Mouse (Mus musculus) heart, adult 2 months (tissue): ENCODE measurements at regions not wholly inside any gene's neighbourhood (a gene's known extent, or its start where the extent isn't known, plus 50 kb on each side); places are given as distances from the start of the nearest gene placed in this dataset.

Experiments
- DNase-seq, 2 experiments: peaks; one replicate each; pipeline ENCODE4 v3.0.0; 2021
- H3K27ac ChIP-seq: fragments of 200-600 bp; 2 replicates; pipeline ENCODE4 v1.8.1; 2022
- H3K27me3 ChIP-seq: fragments of 200-500 bp; 2 replicates; pipeline ENCODE4 v1.6.1; 2012; ENCODE audit warnings: mild to moderate bottlenecking, low read length, inconsistent platforms, mixed read lengths; ENCODE audit not compliant: control insufficient read depth, insufficient read depth
- H3K36me3 ChIP-seq: fragments of 200-500 bp; 2 replicates; pipeline ENCODE4 v1.6.1; 2012; ENCODE audit warnings: low read length, inconsistent platforms; ENCODE audit not compliant: control insufficient read depth, insufficient read depth
- H3K4me1 ChIP-seq: fragments of 200-500 bp; 2 replicates; pipeline ENCODE4 v1.6.1; 2011; ENCODE audit warnings: low read length; ENCODE audit not compliant: control insufficient read depth, insufficient read depth
- H3K4me3 ChIP-seq: fragments of 200-600 bp; 2 replicates; pipeline ENCODE4 v1.8.1; 2022
- H3K79me2 ChIP-seq: fragments of 200-500 bp; replicated peaks from 2 replicates; pipeline ENCODE4 v1.6.1; 2012; ENCODE audit warnings: mild to moderate bottlenecking, inconsistent platforms, low read length, moderate library complexity, mixed read lengths; ENCODE audit not compliant: control insufficient read depth, insufficient read depth
- H3K9ac ChIP-seq: fragments of 200-500 bp; 2 replicates; pipeline ENCODE4 v1.6.1; 2012; ENCODE audit warnings: low read depth, mild to moderate bottlenecking, control low read depth, inconsistent platforms, low read length, mixed read lengths
- CTCF ChIP-seq: fragments of 200-600 bp; IDR thresholded peaks from 2 replicates; pipeline ENCODE4 v1.8.1; 2022; ENCODE audit warnings: antibody characterized with exemption, mild to moderate bottlenecking, moderate library complexity
- EP300 ChIP-seq: fragments of 200-500 bp; IDR thresholded peaks from 2 replicates; pipeline ENCODE4 v1.6.1; 2011; ENCODE audit warnings: low read depth, low read length, control low read depth; ENCODE audit not compliant: insufficient read depth
- POLR2A ChIP-seq: fragments of 200-500 bp; IDR thresholded peaks from 2 replicates; pipeline ENCODE4 v1.6.1; 2011; ENCODE audit warnings: mild to moderate bottlenecking, low read depth, low read length, control low read depth; ENCODE audit not compliant: insufficient read depth
- WGBS: fragments of 180-500 bp; shearing (Covaris S2); methylation state at CpG from one replicate; pipeline ENCODE4 v1.1.7; 2018; 5-methylcytosine and 5-hydroxymethylcytosine counted together
- intact Hi-C: fragments of 180-260 bp; cut with DNase I; formaldehyde crosslinking; loops from one replicate; pipeline ENCODE4 v1.15.1; 2025

DNA sequence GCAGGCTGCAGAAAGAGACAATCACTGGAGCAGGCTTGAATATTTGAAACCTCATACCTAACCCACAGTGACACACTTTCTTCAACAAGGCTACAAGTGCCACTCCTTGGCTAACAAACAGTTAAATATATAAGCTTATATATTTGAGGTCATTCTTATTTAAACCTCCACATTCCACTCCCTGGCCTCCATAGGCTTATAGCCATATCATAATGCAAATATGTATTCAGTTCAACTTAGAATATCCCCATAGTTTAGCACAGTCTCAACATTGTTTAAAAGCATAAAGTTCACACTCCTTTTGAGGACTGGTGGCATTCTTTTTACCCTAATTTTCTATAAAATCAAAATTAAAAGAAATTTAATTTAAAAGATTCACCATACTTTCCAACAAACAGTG, 390.0 kb upstream of the Mef2c start:
- H3K27ac ChIP-seq, result no peak overlapping the region
- H3K4me3 ChIP-seq, result no peak overlapping the region
- intact Hi-C loops, result no loop called here
- no peaks in the 10 kb centered on the region for H3K4me1 ChIP-seq
- H3K9ac ChIP-seq, result no peak overlapping the region
- H3K36me3 ChIP-seq, result no peaks in the 10 kb centered on the region
- no peak for DNase-seq
- no peaks in the 10 kb centered on the region for H3K27me3 ChIP-seq
- TF ChIP-seq EP300 (no peak), CTCF (no peak), POLR2A (no peak)
- no peaks in the 10 kb centered on the region for H3K79me2 ChIP-seq

- no peaks in the 10 kb centered on the region for H3K27me3 ChIP-seq
- DNase-seq, result no peak
- TF ChIP-seq EP300 (no peak), POLR2A (no peak)
- H3K9ac ChIP-seq, result no peak overlapping the region
- H3K36me3 ChIP-seq, result no peaks in the 10 kb centered on the region
- H3K4me1 ChIP-seq, result no peaks in the 10 kb centered on the region
- no peak overlapping the region for H3K27ac ChIP-seq
- no peaks in the 10 kb centered on the region for H3K79me2 ChIP-seq
- intact Hi-C loops, result no loop called here
- no peak overlapping the region for H3K4me3 ChIP-seq
- WGBS, result 80% methylated on average over 2 of the region's 2 CpGs
Measured at GRCm38 (mm10) chr13:83114401-83114800, 389.4 kb upstream of the Mef2c start.

DNA sequence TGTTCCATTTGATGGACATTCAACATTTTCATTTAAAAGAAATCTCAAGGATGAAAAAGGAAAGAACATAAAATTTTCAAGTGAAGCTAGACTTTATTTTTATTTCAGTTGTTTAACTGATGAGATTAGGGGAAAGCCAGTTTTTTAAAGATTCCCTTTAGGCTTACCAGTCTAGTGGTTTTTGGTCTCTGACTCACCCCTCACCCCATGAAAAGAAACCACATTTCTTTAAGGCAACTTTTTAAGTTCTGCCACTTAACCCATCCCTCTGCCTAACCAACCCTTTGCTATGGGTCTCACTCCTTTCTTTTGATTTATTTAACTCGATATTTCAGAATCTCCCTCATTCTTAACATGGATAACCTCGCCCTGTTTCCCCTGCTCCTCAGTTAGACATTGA, 388.1 kb upstream of the Mef2c start:
- Histone ChIP-seq H3K36me3 (no peaks in the 10 kb centered on the region), H3K27ac (no peak overlapping the region), H3K9ac (no peak overlapping the region), H3K4me3 (no peak overlapping the region), H3K79me2 (no peaks in the 10 kb centered on the region), H3K4me1 (no peaks in the 10 kb centered on the region), H3K27me3 (no peaks in the 10 kb centered on the region)
- intact Hi-C loops, result no loop called here
- 68% methylated on average over 2 of the region's 2 CpGs for WGBS
- no peak for TF ChIP-seq CTCF
- TF ChIP-seq EP300, result no peak
- no peak for TF ChIP-seq POLR2A
- DNase-seq, result no peak

DNA sequence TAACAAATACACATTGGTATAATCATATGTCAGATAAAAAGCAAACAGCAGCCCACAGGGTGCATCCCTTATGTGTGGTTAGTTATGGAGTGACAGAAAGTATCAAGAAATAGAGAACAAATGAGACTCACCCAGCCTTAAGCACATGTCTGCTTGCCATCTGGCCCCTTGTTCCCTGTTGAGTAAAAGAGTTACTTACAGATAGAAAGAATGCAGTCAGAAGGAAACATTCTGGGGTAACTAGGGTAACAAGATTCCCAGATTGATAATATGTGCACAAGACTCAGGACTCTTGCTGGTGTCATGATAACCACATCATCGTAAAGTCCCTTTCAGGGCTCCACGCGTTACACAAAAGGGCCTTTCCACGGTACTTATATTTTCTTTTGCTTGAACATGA, 383.5 kb upstream of the Mef2c start:
- H3K79me2 ChIP-seq, result no peaks in the 10 kb centered on the region
- no peak for TF ChIP-seq CTCF
- no peak for TF ChIP-seq POLR2A
- no peak for TF ChIP-seq EP300
- intact Hi-C loops, result no loop called here
- no peak overlapping the region for H3K4me3 ChIP-seq
- no peak overlapping the region for H3K27ac ChIP-seq
- 85% methylated on average over 4 of the region's 4 CpGs for WGBS
- H3K36me3 ChIP-seq, result no peaks in the 10 kb centered on the region; the same call in 1 of the 2 replicates
- no peak overlapping the region for H3K9ac ChIP-seq
- H3K27me3 ChIP-seq, result no peaks in the 10 kb centered on the region
- H3K4me1 ChIP-seq, result no peaks in the 10 kb centered on the region
- DNase-seq, result no peak

DNA sequence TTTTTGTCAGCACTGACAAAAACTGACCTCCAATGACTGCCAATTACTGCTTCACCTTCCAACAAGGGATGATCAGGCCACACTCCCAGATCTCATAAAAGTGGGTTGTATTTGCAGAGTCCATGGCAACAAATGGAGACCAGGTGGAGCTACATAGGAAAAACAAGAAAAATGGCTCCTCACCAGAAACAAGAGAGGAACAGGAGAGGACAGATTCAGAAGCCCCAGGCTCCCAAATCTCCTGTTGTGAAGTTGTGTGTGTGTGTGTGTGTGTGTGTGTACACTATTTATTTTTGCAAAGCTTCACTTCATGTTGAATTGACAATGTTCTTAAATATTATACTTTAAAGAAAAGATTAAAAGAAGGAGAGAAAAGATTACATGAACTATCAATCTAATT, 380.2 kb upstream of the Mef2c start:
- Histone ChIP-seq H3K27ac (no peak overlapping the region), H3K4me3 (no peak overlapping the region), H3K79me2 (no peaks in the 10 kb centered on the region), H3K9ac (no peak overlapping the region), H3K36me3 (no peaks in the 10 kb centered on the region; the same call in 1 of the 2 replicates), H3K4me1 (no peaks in the 10 kb centered on the region), H3K27me3 (no peaks in the 10 kb centered on the region)
- DNase-seq, result no peak
- intact Hi-C loops, result no loop called here
- TF ChIP-seq EP300 (no peak), POLR2A (no peak), CTCF (no peak)

- DNase-seq, result no peak
- H3K27me3 ChIP-seq, result no peaks in the 10 kb centered on the region
- H3K79me2 ChIP-seq, result no peaks in the 10 kb centered on the region
- intact Hi-C loops, result no loop called here
- no peak overlapping the region for H3K4me3 ChIP-seq
- 93% methylated on average over 2 of the region's 2 CpGs for WGBS
- H3K4me1 ChIP-seq, result no peaks in the 10 kb centered on the region
- no peaks in the 10 kb centered on the region; the same call in 1 of the 2 replicates for H3K36me3 ChIP-seq
- no peak overlapping the region for H3K9ac ChIP-seq
- no peak for TF ChIP-seq EP300
- no peak for TF ChIP-seq POLR2A
- no peak for TF ChIP-seq CTCF
- no peak overlapping the region for H3K27ac ChIP-seq
Measured at GRCm38 (mm10) chr13:83124651-83125050, 379.2 kb upstream of the Mef2c start.

- H3K4me1 ChIP-seq, result no peaks in the 10 kb centered on the region
- H3K4me3 ChIP-seq, result no peak overlapping the region
- TF ChIP-seq EP300 (no peak), CTCF (no peak), POLR2A (no peak)
- no peak for DNase-seq
- H3K9ac ChIP-seq, result no peak overlapping the region
- intact Hi-C loops, result no loop called here
- no peaks in the 10 kb centered on the region; the same call in 1 of the 2 replicates for H3K36me3 ChIP-seq
- no peak overlapping the region for H3K27ac ChIP-seq
- no peaks in the 10 kb centered on the region for H3K79me2 ChIP-seq
- 88% methylated on average over 2 of the region's 2 CpGs for WGBS
- H3K27me3 ChIP-seq, result no peaks in the 10 kb centered on the region
Measured at GRCm38 (mm10) chr13:83126438-83126837, 377.4 kb upstream of the Mef2c start.
